Mouse (Mus musculus) heart, postnatal 0 days (tissue): ENCODE data around the gene Sox15.

Experiments used
- CTCF ChIP-seq: IDR thresholded peaks from 2 replicates; pipeline ENCODE4 v1.5.1; 2016; ENCODE audit warnings: antibody characterized with exemption, control low read depth, low read depth
- EP300 ChIP-seq: IDR thresholded peaks from 2 replicates; pipeline ENCODE4 v1.6.1; 2016; ENCODE audit warnings: antibody characterized with exemption, low read depth

DNA sequence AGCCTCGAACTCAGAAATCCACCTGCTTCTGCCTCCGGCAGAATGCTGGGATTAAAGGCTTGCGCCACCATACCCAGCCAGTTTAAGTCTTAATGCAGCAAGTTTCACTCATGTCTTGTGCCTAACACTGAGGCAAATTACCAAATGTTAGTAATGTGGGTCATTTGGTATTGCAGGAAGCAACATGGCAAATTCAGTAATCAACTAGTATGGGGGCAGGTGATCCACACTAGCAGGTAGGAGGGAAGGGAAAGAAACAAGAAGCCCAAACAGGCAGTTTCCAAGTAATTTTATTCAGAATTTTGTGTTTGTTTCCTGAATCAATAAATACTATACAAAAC lies 11.5 kb downstream of the Sox15 start:
- TF ChIP-seq CTCF: no peak
- no peak for TF ChIP-seq EP300
